Comparison of ENCODE assay signal across 8 mouse cellular contexts in the genomic region with DNA sequence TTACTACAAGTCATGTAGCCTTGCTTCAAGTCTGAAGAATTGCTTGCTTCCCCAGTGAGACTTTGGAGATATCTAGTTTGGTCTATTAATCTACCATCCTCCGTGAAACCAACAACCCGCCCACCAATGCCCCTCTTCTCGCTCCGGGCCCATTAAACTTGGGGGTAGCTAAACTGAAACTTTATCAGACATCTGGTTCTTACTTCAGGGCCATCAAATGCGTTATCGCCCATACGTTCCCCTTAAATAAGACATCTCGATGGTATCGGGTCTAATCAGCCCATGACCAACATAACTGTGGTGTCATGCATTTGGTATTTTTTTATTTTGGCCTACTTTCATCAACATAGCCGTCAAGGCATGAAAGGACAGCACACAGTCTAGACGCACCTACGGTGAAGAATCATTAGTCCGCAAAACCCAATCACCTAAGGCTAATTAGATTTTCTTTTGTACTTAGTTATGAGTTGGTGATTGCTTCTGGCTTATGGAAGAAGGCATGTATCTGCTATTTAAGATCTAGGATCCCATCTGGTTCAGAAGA.
A peak's percentile ranks its signal among the peaks of the same experiment; 100 is the strongest.
DNase-seq lines count a peak whose midpoint lies in the region; ATAC-seq lines count a peak whose summit lies in the region.
"Not testable (repeated sequence)": the region's sequence is repeated elsewhere in the genome, so short reads cannot be mapped to it uniquely, and the experiment has no call there.

No protein-coding gene starts in this region.

- DNase-seq in NIH3T3 (ENCODE audit: low read depth), result peak; percentile 18
- peak; percentile 5 for DNase-seq in kidney, postnatal 10 days
- DNase-seq in midbrain, embryonic 14.5 days, result not testable (repeated sequence)

- not testable (repeated sequence) for H3K27me3 ChIP-seq in embryonic facial prominence, embryonic 15.5 days; heart, embryonic 11.5 days (ENCODE audit: control insufficient read depth, insufficient read depth, low read length); hindbrain, embryonic 15.5 days; liver, embryonic 16.5 days (ENCODE audit: control insufficient read depth, insufficient read depth, low read depth, low read length); midbrain, embryonic 14.5 days (ENCODE audit: control insufficient read depth, insufficient read depth, low read length); stomach, embryonic 14.5 days (ENCODE audit: control insufficient read depth, insufficient read depth, low read length)

- WGBS in embryonic facial prominence, embryonic 15.5 days, result 81% methylated on average over 11 of the region's 13 CpGs
- 71% methylated on average over 10 of the region's 13 CpGs for WGBS in heart, embryonic 11.5 days (ENCODE audit: insufficient replicate concordance)
- 88% methylated on average over 13 of the region's 13 CpGs for WGBS in hindbrain, embryonic 15.5 days
- WGBS in liver, embryonic 16.5 days (ENCODE audit: insufficient replicate concordance), result 66% methylated on average over 11 of the region's 13 CpGs
- 90% methylated on average over 10 of the region's 13 CpGs for WGBS in midbrain, embryonic 14.5 days
- WGBS in stomach, embryonic 14.5 days, result 84% methylated on average over 11 of the region's 13 CpGs

- not testable (repeated sequence) for H3K9ac ChIP-seq in embryonic facial prominence, embryonic 15.5 days; heart, embryonic 11.5 days (ENCODE audit: low read depth, low read length); hindbrain, embryonic 15.5 days; liver, embryonic 16.5 days (ENCODE audit: low read depth, low read length); midbrain, embryonic 14.5 days (replicated peaks; ENCODE audit: low read length); stomach, embryonic 14.5 days (replicated peaks; ENCODE audit: low read depth, low read length)

- H3K9me3 ChIP-seq in embryonic facial prominence, embryonic 15.5 days (replicated peaks); heart, embryonic 11.5 days (replicated peaks; ENCODE audit: control insufficient read depth, low read length); hindbrain, embryonic 15.5 days; liver, embryonic 16.5 days (replicated peaks; ENCODE audit: control insufficient read depth, low read length); midbrain, embryonic 14.5 days (ENCODE audit: control insufficient read depth, low read length); stomach, embryonic 14.5 days (ENCODE audit: control insufficient read depth, low read depth, low read length): not testable (repeated sequence)

- not testable (repeated sequence) for H3K36me3 ChIP-seq in embryonic facial prominence, embryonic 15.5 days; heart, embryonic 11.5 days (ENCODE audit: control insufficient read depth, insufficient read depth, low read length); hindbrain, embryonic 15.5 days; liver, embryonic 16.5 days (ENCODE audit: control insufficient read depth, insufficient read depth); midbrain, embryonic 14.5 days (ENCODE audit: control insufficient read depth, insufficient read depth, low read length); stomach, embryonic 14.5 days (ENCODE audit: control insufficient read depth, insufficient read depth, low read length)

- not testable (repeated sequence) for H3K4me2 ChIP-seq in embryonic facial prominence, embryonic 15.5 days (replicated peaks); heart, embryonic 11.5 days; hindbrain, embryonic 15.5 days; liver, embryonic 16.5 days (ENCODE audit: low read depth, low read length); midbrain, embryonic 14.5 days (ENCODE audit: low read length); stomach, embryonic 14.5 days (replicated peaks; ENCODE audit: low read depth, low read length)

- peak; percentile 100 for ATAC-seq in embryonic facial prominence, embryonic 15.5 days (ENCODE audit: insufficient number of reproducible peaks, low FRiP score, low TSS enrichment, low read depth)
- peak; percentile 100 for ATAC-seq in heart, embryonic 11.5 days (replicated peaks; ENCODE audit: insufficient number of reproducible peaks, low FRiP score, low TSS enrichment)
- ATAC-seq in hindbrain, embryonic 15.5 days (ENCODE audit: low FRiP score, low read depth), result peak; percentile 100
- peak; percentile 100 for ATAC-seq in liver, embryonic 16.5 days (ENCODE audit: low read depth)
- peak; percentile 100 for ATAC-seq in midbrain, embryonic 14.5 days (ENCODE audit: low FRiP score, low TSS enrichment)
- ATAC-seq in stomach, embryonic 14.5 days (ENCODE audit: insufficient number of reproducible peaks, insufficient read depth, low FRiP score, low read depth), result peak; percentile 100

- not testable (repeated sequence) for H3K4me3 ChIP-seq in embryonic facial prominence, embryonic 15.5 days (replicated peaks); heart, embryonic 11.5 days (ENCODE audit: low read depth, low read length); hindbrain, embryonic 15.5 days; liver, embryonic 16.5 days (ENCODE audit: low read depth, low read length); midbrain, embryonic 14.5 days (replicated peaks; ENCODE audit: low read depth, low read length); stomach, embryonic 14.5 days (ENCODE audit: low read depth, low read length)

- not testable (repeated sequence) for H3K27ac ChIP-seq in embryonic facial prominence, embryonic 15.5 days (replicated peaks); heart, embryonic 11.5 days (ENCODE audit: low read depth, low read length); hindbrain, embryonic 15.5 days (replicated peaks); liver, embryonic 16.5 days (ENCODE audit: low read length); midbrain, embryonic 14.5 days (replicated peaks; ENCODE audit: low read depth, low read length); stomach, embryonic 14.5 days (ENCODE audit: low read length)

- not testable (repeated sequence) for H3K4me1 ChIP-seq in embryonic facial prominence, embryonic 15.5 days; heart, embryonic 11.5 days (ENCODE audit: control insufficient read depth, insufficient read depth, low read length); hindbrain, embryonic 15.5 days (replicated peaks); liver, embryonic 16.5 days (ENCODE audit: control insufficient read depth, low read depth, low read length); midbrain, embryonic 14.5 days (ENCODE audit: control insufficient read depth, insufficient read depth, low read length); stomach, embryonic 14.5 days (ENCODE audit: control insufficient read depth, insufficient read depth, low read length)
